Mouse (Mus musculus) frontal cortex, adult (tissue): ENCODE measurements around the gene Col5a1.

Experiments
- ATAC-seq: cut with Nextera tagmentation; 2 replicates; pipeline ENCODE4 v1.9.2; 2017; ENCODE audit warnings: mild to moderate bottlenecking, moderate library complexity, mixed read lengths; ENCODE audit not compliant: low TSS enrichment

The Col5a1 gene

GRCm38 (mm10) chr2:27962406-27962805 lies 76.2 kb downstream of the Col5a1 start:
- no peak for ATAC-seq

GRCm38 (mm10) chr2:27969158-27969557 lies 82.9 kb downstream of the Col5a1 start:
- peak; percentile 56; the same call in 1 of the 2 replicates for ATAC-seq

GRCm38 (mm10) chr2:27973840-27974239 lies 87.6 kb downstream of the Col5a1 start:
- peak; percentile 29; the same call in 1 of the 2 replicates for ATAC-seq

- ATAC-seq = peak; percentile 34; the same call in 1 of the 2 replicates
Observed at GRCm38 (mm10) chr2:27975786-27976185, 89.6 kb downstream of the Col5a1 start.

GRCm38 (mm10) chr2:27976512-27976911 lies 90.3 kb downstream of the Col5a1 start:
- ATAC-seq = no peak

GRCm38 (mm10) chr2:27981066-27981465 lies 94.8 kb downstream of the Col5a1 start:
- ATAC-seq = no peak

- ATAC-seq = no peak
Observed at GRCm38 (mm10) chr2:27981621-27982535, 95.7 kb downstream of the Col5a1 start.

- ATAC-seq = no peak
Observed at GRCm38 (mm10) chr2:27983093-27983492, 96.9 kb downstream of the Col5a1 start.

- ATAC-seq = peak; percentile 77; the same call in 1 of the 2 replicates
Observed at GRCm38 (mm10) chr2:27983884-27984283, 97.7 kb downstream of the Col5a1 start.

GRCm38 (mm10) chr2:27986751-27987150 lies 100.5 kb downstream of the Col5a1 start:
- no peak for ATAC-seq

GRCm38 (mm10) chr2:27990430-27991211 lies 104.4 kb downstream of the Col5a1 start:
- ATAC-seq = peak; percentile 86

GRCm38 (mm10) chr2:27993416-27993815 lies 107.2 kb downstream of the Col5a1 start:
- no peak for ATAC-seq

GRCm38 (mm10) chr2:27999996-28000583 lies 113.9 kb downstream of the Col5a1 start:
- no peak for ATAC-seq

- no peak for ATAC-seq
Observed at GRCm38 (mm10) chr2:28000660-28001059, 114.4 kb downstream of the Col5a1 start.

GRCm38 (mm10) chr2:28001206-28001605 lies 115.0 kb downstream of the Col5a1 start:
- no peak for ATAC-seq

- ATAC-seq = no peak
Observed at GRCm38 (mm10) chr2:28005187-28005586, 119.0 kb downstream of the Col5a1 start.

- no peak for ATAC-seq
Observed at GRCm38 (mm10) chr2:28008261-28008660, 122.0 kb downstream of the Col5a1 start.

- ATAC-seq = no peak
Observed at GRCm38 (mm10) chr2:28012367-28012766, 126.1 kb downstream of the Col5a1 start.

- ATAC-seq = no peak
Observed at GRCm38 (mm10) chr2:28014778-28015177, 128.6 kb downstream of the Col5a1 start.

GRCm38 (mm10) chr2:28024416-28024815 lies 138.2 kb downstream of the Col5a1 start:
- no peak for ATAC-seq

GRCm38 (mm10) chr2:28025776-28026175 lies 139.6 kb downstream of the Col5a1 start:
- ATAC-seq = no peak

- ATAC-seq = no peak
Observed at GRCm38 (mm10) chr2:28031860-28032259, 145.6 kb downstream of the Col5a1 start.
